Mouse (Mus musculus) forebrain, postnatal 0 days (tissue): ENCODE results near the gene Tmprss15. TPM values are rescaled to one million over a fixed set of nuclear protein-coding genes. Genes with fewer than 3 reads are reported as not detected.

Source experiments
- ATAC-seq: fragments of 200-750 bp; cut with Nextera tagmentation; 2 replicates; pipeline ENCODE4 v1.8.0; 2017; ENCODE audit warnings: mild to moderate bottlenecking, moderate library complexity
- DNase-seq: peaks from one replicate; pipeline ENCODE4 v3.0.0-alpha.2; 2015
- H3K27ac ChIP-seq: fragments of 300-500 bp; sonication (generic); 2 replicates; pipeline ENCODE4 v1.5.1; 2014; ENCODE audit warnings: low read depth, mild to moderate bottlenecking, antibody characterized with exemption, low read length, moderate library complexity, mixed read lengths
- H3K27me3 ChIP-seq: fragments of 300-500 bp; sonication (generic); 2 replicates; pipeline ENCODE4 v1.6.1; 2014; ENCODE audit warnings: mild to moderate bottlenecking, low read length, mixed read lengths; ENCODE audit not compliant: insufficient read depth
- H3K36me3 ChIP-seq: fragments of 300-500 bp; sonication (generic); 2 replicates; pipeline ENCODE4 v1.6.1; 2014; ENCODE audit warnings: mild to moderate bottlenecking, moderate library complexity; ENCODE audit not compliant: insufficient read depth
- H3K4me1 ChIP-seq: fragments of 300-500 bp; sonication (generic); 2 replicates; pipeline ENCODE4 v1.6.1; 2014; ENCODE audit warnings: antibody characterized with exemption; ENCODE audit not compliant: insufficient read depth
- H3K4me2 ChIP-seq: fragments of 300-500 bp; sonication (generic); 2 replicates; pipeline ENCODE4 v1.6.1; 2014; ENCODE audit warnings: low read depth, mild to moderate bottlenecking, moderate library complexity
- H3K4me3 ChIP-seq: fragments of 300-500 bp; sonication (generic); 2 replicates; pipeline ENCODE4 v1.5.1; 2014; ENCODE audit warnings: low read depth, low read length, mixed read lengths
- H3K9ac ChIP-seq: fragments of 300-500 bp; sonication (generic); 2 replicates; pipeline ENCODE4 v1.6.1; 2014; ENCODE audit warnings: mild to moderate bottlenecking
- H3K9me3 ChIP-seq: fragments of 300-500 bp; sonication (generic); 2 replicates; pipeline ENCODE4 v1.6.1; 2016; ENCODE audit warnings: low read length
- CTCF ChIP-seq: sonication (generic); IDR thresholded peaks from 2 replicates; pipeline ENCODE4 v1.5.1; 2016; ENCODE audit warnings: antibody characterized with exemption, control low read depth, low read depth
- WGBS: fragments of 180-500 bp; shearing (Covaris S2); extraction: QIAGEN DNeasy Blood & Tissue Kit; methylation state at CpG from one replicate; pipeline ENCODE4 v1.1.7; 2014; 5-methylcytosine and 5-hydroxymethylcytosine counted together
- polyA plus RNA-seq: library from polyadenylated mRNA; unstranded; fragments of >200 nt; fragmentation: Nextera tagmentation; extraction: Ambion mirVana; gene quantifications from 2 replicates; pipeline ENCODE4 v1.2.1, GENCODE M21; 2015
- total RNA-seq: library from RNA; depleted of rRNA; stranded (reverse); fragments of >200 nt; gene quantifications from 2 replicates; pipeline ENCODE4 v1.2.3, GENCODE M21; 2014

Gene Tmprss15
- total and polyA plus RNA-seq, 2 experiments from 2014 or later, result not detected

DNA sequence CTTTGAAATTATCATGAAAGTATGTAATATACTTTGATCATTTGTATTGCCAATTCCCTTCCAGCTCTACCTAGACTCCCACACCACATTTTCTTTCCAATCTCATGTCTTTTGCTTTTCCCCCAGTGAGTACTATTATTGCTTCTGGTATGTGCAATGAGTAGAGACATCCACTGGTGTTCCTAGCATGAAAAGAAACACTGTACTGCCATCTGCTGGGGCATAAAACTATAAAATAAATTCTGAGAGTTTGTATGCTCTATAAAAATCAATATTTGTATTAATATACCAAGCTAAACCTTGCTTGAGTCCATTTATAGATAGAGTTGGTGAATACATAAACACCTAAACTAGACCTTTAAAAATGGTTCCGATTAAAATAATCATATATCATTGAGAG lies 27.0 kb downstream of the Tmprss15 start:
- TF ChIP-seq CTCF, result peak; percentile 43
- Histone ChIP-seq H3K27me3 (no peaks in the 10 kb centered on the region), H3K4me1 (no peaks in the 10 kb centered on the region), H3K9ac (no peak overlapping the region), H3K4me2 (no peak overlapping the region), H3K36me3 (no peaks in the 10 kb centered on the region), H3K9me3 (no peaks in the 10 kb centered on the region), H3K4me3 (no peak overlapping the region), H3K27ac (no peak overlapping the region)
- peak; percentile 4 for DNase-seq
- WGBS, result 94% methylated on average over 1 of the region's 1 CpGs
- ATAC-seq, result no peak

DNA sequence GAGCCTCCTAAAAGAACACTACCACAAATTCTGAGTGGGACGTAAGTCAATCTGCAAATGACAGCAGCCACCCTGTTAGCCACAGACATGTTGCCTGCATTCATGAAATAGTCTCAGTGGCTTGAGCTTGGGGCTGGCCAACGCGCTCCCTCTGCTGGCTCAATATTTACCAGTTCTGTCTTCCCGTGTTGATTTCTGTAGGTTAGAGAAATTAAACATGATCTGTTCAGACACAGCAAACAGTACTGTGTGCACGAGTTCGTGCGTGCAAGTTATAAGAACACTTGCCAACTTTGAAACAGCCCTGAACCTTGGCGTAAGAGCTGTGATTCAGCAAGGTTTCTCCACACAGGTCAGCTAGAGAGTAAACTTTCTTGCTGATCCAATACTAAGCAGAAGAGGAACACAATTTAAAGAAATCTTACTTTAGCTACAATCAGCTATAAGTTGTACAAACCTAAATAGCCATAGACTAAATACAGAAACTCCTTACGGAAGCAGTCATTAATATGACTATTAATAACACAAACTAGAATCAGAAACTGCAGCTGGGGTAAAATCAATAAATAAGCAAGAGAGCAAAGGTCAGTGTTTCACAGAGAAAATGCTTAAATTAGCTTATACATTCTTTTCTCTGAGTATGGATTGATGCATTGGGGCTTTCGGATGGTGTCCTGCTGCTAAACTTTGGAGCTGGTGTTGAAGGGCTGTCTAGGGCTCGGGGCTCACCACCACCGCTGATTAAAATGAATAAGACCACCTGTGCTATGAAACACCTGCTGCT lies 31.9 kb downstream of the Tmprss15 start:
- DNase-seq, result peak; percentile 43
- Histone ChIP-seq H3K27ac (no peak overlapping the region), H3K4me3 (no peak overlapping the region), H3K9me3 (no peaks in the 10 kb centered on the region), H3K36me3 (no peaks in the 10 kb centered on the region), H3K4me1 (no peaks in the 10 kb centered on the region), H3K9ac (no peak overlapping the region), H3K27me3 (no peaks in the 10 kb centered on the region), H3K4me2 (no peak overlapping the region)
- ATAC-seq, result no peak
- peak; percentile 70 for TF ChIP-seq CTCF
- WGBS, result 54% methylated on average over 12 of the region's 12 CpGs

DNA sequence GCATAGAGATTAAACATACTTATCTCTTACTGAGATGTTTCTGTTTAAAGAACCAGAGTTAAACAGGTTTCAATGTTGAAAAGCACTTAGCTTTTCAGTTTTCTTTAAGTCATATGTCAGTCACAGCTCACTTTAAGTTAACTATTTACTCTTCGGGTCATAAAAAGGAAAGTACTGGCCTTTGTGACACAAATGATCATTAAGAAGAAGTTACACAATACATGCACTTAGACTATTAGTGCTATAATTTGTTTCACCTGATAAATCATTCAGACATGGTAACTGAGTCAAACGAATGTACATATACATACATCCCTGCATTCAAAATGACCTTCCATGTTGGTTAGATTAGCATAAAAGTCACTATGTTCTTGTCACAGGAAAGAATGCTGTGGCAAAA lies 58.3 kb downstream of the Tmprss15 start:
- ATAC-seq (no peak), DNase-seq (no peak)
- Histone ChIP-seq H3K27ac (no peak overlapping the region), H3K36me3 (no peaks in the 10 kb centered on the region), H3K4me3 (no peak overlapping the region), H3K27me3 (no peaks in the 10 kb centered on the region), H3K9me3 (no peaks in the 10 kb centered on the region), H3K4me2 (no peak overlapping the region), H3K4me1 (no peaks in the 10 kb centered on the region), H3K9ac (no peak overlapping the region)
- 75% methylated on average over 2 of the region's 2 CpGs for WGBS
- no peak for TF ChIP-seq CTCF

DNA sequence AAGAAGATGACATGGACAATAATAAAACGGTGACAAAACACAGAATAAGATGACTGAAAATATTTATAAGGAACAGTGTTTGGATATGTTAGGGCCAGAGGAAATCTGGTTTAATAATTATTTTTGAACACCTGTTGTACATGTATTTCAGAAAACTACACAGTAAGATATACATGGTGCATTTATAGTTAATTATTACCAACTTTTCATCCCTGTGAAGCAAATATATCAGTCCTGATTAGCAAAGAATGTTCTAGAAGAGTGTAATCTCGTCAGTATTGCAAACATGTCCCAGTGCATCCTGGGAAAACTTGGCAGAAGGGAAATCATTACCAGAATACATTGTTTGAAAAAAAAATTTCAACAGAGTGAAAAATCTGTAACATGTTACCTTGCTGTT lies 88.1 kb downstream of the Tmprss15 start:
- no peaks in the 10 kb centered on the region for H3K9me3 ChIP-seq
- H3K36me3 ChIP-seq, result no peaks in the 10 kb centered on the region
- no peak for TF ChIP-seq CTCF
- no peak overlapping the region for H3K9ac ChIP-seq
- H3K27ac ChIP-seq, result no peak overlapping the region
- H3K27me3 ChIP-seq, result no peaks in the 10 kb centered on the region
- H3K4me1 ChIP-seq, result no peaks in the 10 kb centered on the region
- ATAC-seq (no peak), DNase-seq (no peak)
- H3K4me2 ChIP-seq, result no peak overlapping the region
- no peak overlapping the region for H3K4me3 ChIP-seq
- 87% methylated on average over 2 of the region's 2 CpGs for WGBS

DNA sequence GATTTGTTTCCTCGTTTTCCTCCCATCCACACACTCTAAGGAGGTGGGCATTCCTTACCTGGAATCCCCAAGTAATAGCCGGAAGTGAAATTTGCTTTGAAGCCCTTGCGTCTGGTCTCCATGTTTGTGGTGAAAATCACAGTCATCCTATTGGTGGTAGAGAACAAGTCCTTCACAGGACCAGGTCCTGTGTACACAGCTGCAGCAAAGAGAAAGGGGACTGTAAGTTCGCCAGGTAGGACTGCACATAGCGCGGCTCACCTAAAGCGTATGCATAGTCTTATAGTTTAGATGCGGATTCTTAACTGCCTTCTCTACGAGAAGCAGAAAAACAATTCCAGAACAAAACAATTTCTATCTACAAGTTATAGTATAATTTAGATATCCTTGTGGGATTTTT lies 89.2 kb downstream of the Tmprss15 start:
- Histone ChIP-seq H3K4me2 (no peak overlapping the region), H3K27me3 (no peaks in the 10 kb centered on the region), H3K36me3 (no peaks in the 10 kb centered on the region), H3K4me3 (no peak overlapping the region), H3K9me3 (no peaks in the 10 kb centered on the region), H3K9ac (no peak overlapping the region), H3K4me1 (no peaks in the 10 kb centered on the region), H3K27ac (no peak overlapping the region)
- DNase-seq, result no peak
- TF ChIP-seq CTCF, result no peak
- no peak for ATAC-seq
- WGBS, result 88% methylated on average over 9 of the region's 9 CpGs

DNA sequence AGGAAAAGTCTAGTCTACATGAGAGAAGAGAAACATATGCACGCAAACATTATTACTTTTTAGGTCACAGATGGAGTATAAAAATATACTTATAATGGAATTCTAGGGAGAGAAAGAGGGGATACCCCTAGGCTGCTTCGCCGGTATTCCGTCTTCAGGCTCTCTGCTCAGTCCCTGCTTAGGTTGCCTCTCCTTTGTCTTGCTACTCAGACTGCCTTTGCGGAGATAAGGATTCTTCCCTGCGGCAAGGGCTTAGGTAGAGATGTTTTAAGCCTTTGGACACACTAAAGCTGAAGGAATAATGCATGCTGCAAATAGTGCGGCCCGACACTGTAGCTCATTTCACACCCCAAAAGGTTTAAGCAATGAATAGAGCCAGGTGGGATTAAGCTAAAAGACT lies 114.5 kb downstream of the Tmprss15 start:
- Histone ChIP-seq H3K4me2 (no peak overlapping the region), H3K27me3 (no peaks in the 10 kb centered on the region), H3K4me3 (no peak overlapping the region), H3K9ac (no peak overlapping the region), H3K9me3 (no peaks in the 10 kb centered on the region), H3K36me3 (no peaks in the 10 kb centered on the region), H3K27ac (no peak overlapping the region), H3K4me1 (no peaks in the 10 kb centered on the region)
- TF ChIP-seq CTCF, result no peak
- no peak for DNase-seq
- WGBS, result 34% methylated on average over 8 of the region's 8 CpGs
- ATAC-seq, result no peak

DNA sequence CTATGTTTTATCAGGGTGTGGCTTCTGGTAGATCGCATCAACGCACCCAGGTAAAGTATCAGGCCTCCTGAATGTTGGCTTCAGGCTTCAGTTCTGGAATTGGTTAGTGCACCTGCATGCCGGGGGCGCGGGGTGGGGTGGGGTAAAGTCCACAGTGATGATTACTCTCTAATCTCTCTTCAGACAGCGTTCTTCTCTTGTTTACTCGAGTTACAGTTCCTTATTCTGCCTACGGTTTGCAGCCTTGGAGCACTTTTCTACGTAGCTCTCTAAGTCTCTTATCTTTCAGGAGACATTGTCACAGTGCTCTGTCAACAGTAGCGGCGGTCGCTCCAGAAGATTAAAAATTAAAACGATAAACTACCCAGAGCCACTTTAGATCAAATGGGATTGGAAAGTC lies 116.8 kb downstream of the Tmprss15 start:
- no peaks in the 10 kb centered on the region for H3K27me3 ChIP-seq
- no peak for TF ChIP-seq CTCF
- H3K27ac ChIP-seq, result no peak overlapping the region
- H3K4me1 ChIP-seq, result no peaks in the 10 kb centered on the region
- H3K36me3 ChIP-seq, result no peaks in the 10 kb centered on the region
- no peak overlapping the region for H3K9ac ChIP-seq
- ATAC-seq (no peak), DNase-seq (no peak)
- H3K4me3 ChIP-seq, result no peak overlapping the region
- no peaks in the 10 kb centered on the region for H3K9me3 ChIP-seq
- H3K4me2 ChIP-seq, result no peak overlapping the region
- WGBS, result 93% methylated on average over 13 of the region's 13 CpGs
